10 mouse cellular contexts compared by ENCODE assay signal in genomic region chr5:27413023-27413422, GRCm38 (mm10).
DNase-seq lines count a peak whose midpoint lies in the region; ATAC-seq and TF ChIP-seq lines count a peak whose summit lies in the region.
"Had no signal": no experiment of that assay in that cellular context is flagged by ENCODE, and none has a peak within 500 bp of the region (broad histone marks: within the 10 kb centered on the region; RNA-seq: fewer than 3 reads in every experiment).

No protein-coding gene starts in this region.

- no peaks in the 10 kb centered on the region for H3K4me1 ChIP-seq in kidney, embryonic 15.5 days
- H3K4me1 ChIP-seq in lung, postnatal 0 days (ENCODE audit: insufficient read depth, low read depth, low read length), result no peaks in the 10 kb centered on the region
- H3K4me1 ChIP-seq in hindbrain, embryonic 11.5 days (replicated peaks; ENCODE audit: control insufficient read depth, insufficient read depth, low read length), result no peaks in the 10 kb centered on the region
- H3K4me1 ChIP-seq: limb, embryonic 15.5 days had no signal

- no peaks in the 10 kb centered on the region for H3K36me3 ChIP-seq in kidney, embryonic 15.5 days
- no peaks in the 10 kb centered on the region for H3K36me3 ChIP-seq in lung, postnatal 0 days (ENCODE audit: insufficient read depth, low read length)
- no peaks in the 10 kb centered on the region for H3K36me3 ChIP-seq in hindbrain, embryonic 11.5 days (ENCODE audit: control insufficient read depth, insufficient read depth, low read length)
- H3K36me3 ChIP-seq: heart, embryonic 13.5 days; limb, embryonic 15.5 days had no signal

- WGBS in kidney, embryonic 15.5 days, result 64% methylated on average over 3 of the region's 3 CpGs
- 33% methylated on average over 3 of the region's 3 CpGs for WGBS in lung, postnatal 0 days
- WGBS in hindbrain, embryonic 11.5 days, result 85% methylated on average over 3 of the region's 3 CpGs

- H3K9me3 ChIP-seq in kidney, embryonic 15.5 days (replicated peaks), result no peaks in the 10 kb centered on the region
- no peaks in the 10 kb centered on the region for H3K9me3 ChIP-seq in lung, postnatal 0 days (ENCODE audit: low read length)
- H3K9me3 ChIP-seq in hindbrain, embryonic 11.5 days (ENCODE audit: control insufficient read depth, low read length), result no peaks in the 10 kb centered on the region
- H3K9me3 ChIP-seq: heart, embryonic 13.5 days; limb, embryonic 15.5 days had no signal

- TF ChIP-seq CTCF in lung, postnatal 0 days (IDR thresholded peaks at IDR 0.05), result no peak

- no peak for TF ChIP-seq EP300 in lung, postnatal 0 days (IDR thresholded peaks at IDR 0.05)

- no peak overlapping the region for H3K4me3 ChIP-seq in kidney, embryonic 15.5 days (replicated peaks)
- H3K4me3 ChIP-seq in lung, postnatal 0 days (ENCODE audit: low read depth, low read length), result no peak overlapping the region
- no peak overlapping the region for H3K4me3 ChIP-seq in hindbrain, embryonic 11.5 days (ENCODE audit: low read depth, low read length)
- H3K4me3 ChIP-seq: heart, embryonic 13.5 days; limb, embryonic 15.5 days had no signal

- no peak overlapping the region for H3K4me2 ChIP-seq in kidney, embryonic 15.5 days
- H3K4me2 ChIP-seq in lung, postnatal 0 days (replicated peaks; ENCODE audit: low read depth, low read length), result no peak overlapping the region
- no peak overlapping the region for H3K4me2 ChIP-seq in hindbrain, embryonic 11.5 days (replicated peaks; ENCODE audit: low read depth, low read length)
- H3K4me2 ChIP-seq: heart, embryonic 13.5 days; limb, embryonic 15.5 days had no signal

- DNase-seq in kidney, adult 11 months, result peak; percentile 78
- DNase-seq in adrenal gland, adult 18-20 months (ENCODE audit: low spot score in 2 of 2), result peak; percentile 35 to 64
- DNase-seq in fat pad, adult 2 months (ENCODE audit: extremely low read depth, low read depth, low spot score), result peak; percentile 28
- DNase-seq in lung, postnatal 0 days (ENCODE audit: low spot score), result peak; percentile 13
- no peak for DNase-seq in hindbrain, embryonic 11.5 days (ENCODE audit: low spot score)
- DNase-seq in left cerebral cortex, adult 11 months (ENCODE audit: low spot score), result no peak

- no peak overlapping the region for H3K9ac ChIP-seq in kidney, embryonic 15.5 days
- no peak overlapping the region for H3K9ac ChIP-seq in lung, postnatal 0 days (replicated peaks; ENCODE audit: low read depth)
- no peak overlapping the region for H3K9ac ChIP-seq in hindbrain, embryonic 11.5 days (ENCODE audit: low read depth, low read length)
- H3K9ac ChIP-seq: heart, embryonic 13.5 days; limb, embryonic 15.5 days had no signal

- no peaks in the 10 kb centered on the region for H3K27me3 ChIP-seq in kidney, embryonic 15.5 days
- no peaks in the 10 kb centered on the region for H3K27me3 ChIP-seq in lung, postnatal 0 days (replicated peaks; ENCODE audit: insufficient read depth, low read length)
- no peaks in the 10 kb centered on the region for H3K27me3 ChIP-seq in hindbrain, embryonic 11.5 days (ENCODE audit: control insufficient read depth, insufficient read depth, low read length)
- H3K27me3 ChIP-seq: heart, embryonic 13.5 days; limb, embryonic 15.5 days had no signal

- H3K27ac ChIP-seq in kidney, embryonic 15.5 days, result no peak overlapping the region
- H3K27ac ChIP-seq in lung, postnatal 0 days (ENCODE audit: low read length), result no peak overlapping the region
- no peak overlapping the region for H3K27ac ChIP-seq in hindbrain, embryonic 11.5 days (ENCODE audit: low read depth, low read length)
- H3K27ac ChIP-seq: heart, embryonic 13.5 days; limb, embryonic 15.5 days had no signal

- no peak for ATAC-seq in kidney, embryonic 15.5 days (replicated peaks; ENCODE audit: low FRiP score)
- ATAC-seq in lung, postnatal 0 days, result no peak
- no peak for ATAC-seq in megakaryocyte-erythroid progenitor cell, adult 5-6 weeks (replicated peaks; ENCODE audit: low FRiP score, low TSS enrichment, poor library complexity, severe bottlenecking)
- no peak for ATAC-seq in hindbrain, embryonic 11.5 days (ENCODE audit: low FRiP score)

Comparison
In these comparisons a context has a peak if more than half of its experiments do, and no peak if none do; other contexts are left out.
1. DNase-seq: peak in kidney, adult 11 months (single experiment), adrenal gland, adult 18-20 months (2 of 2), fat pad, adult 2 months (single experiment) and lung, postnatal 0 days (single experiment); none in hindbrain, embryonic 11.5 days (single experiment) and left cerebral cortex, adult 11 months (single experiment).